In genomic region chr7:109671581-109672471, GRCm38 (mm10) we compare ENCODE assay signal across 8 mouse cellular contexts. TPM values are rescaled to one million over a fixed set of nuclear protein-coding genes. Genes with fewer than 3 reads are reported as not detected.
DNase-seq lines count a peak whose midpoint lies in the region; ATAC-seq and TF ChIP-seq lines count a peak whose summit lies in the region.
"Had no signal": no experiment of that assay in that cellular context is flagged by ENCODE, and none has a peak within 500 bp of the region (broad histone marks: within the 10 kb centered on the region; RNA-seq: fewer than 3 reads in every experiment).

No protein-coding gene starts in this region.

- TF ChIP-seq CTCF in intestine, postnatal 0 days (IDR thresholded peaks at IDR 0.05; ENCODE audit: low read depth) = no peak

- no peaks in the 10 kb centered on the region for H3K27me3 ChIP-seq in intestine, postnatal 0 days (replicated peaks; ENCODE audit: control insufficient read depth, insufficient read depth, low read length)

- peak overlapping the region; percentile 74 for H3K27ac ChIP-seq in intestine, postnatal 0 days (ENCODE audit: low read depth, low read length)

- intact Hi-C loops in left cerebral cortex, postnatal 14 days (cut with DNase I) = no loop called here

- H3K4me1 ChIP-seq in intestine, postnatal 0 days (replicated peaks; ENCODE audit: control insufficient read depth, insufficient read depth, low read length) = no peaks in the 10 kb centered on the region

- peak overlapping the region; percentile 82 for H3K4me2 ChIP-seq in intestine, postnatal 0 days (replicated peaks; ENCODE audit: low read depth)

- no peaks in the 10 kb centered on the region for H3K9me3 ChIP-seq in intestine, postnatal 0 days (ENCODE audit: control insufficient read depth)

- H3K4me3 ChIP-seq in intestine, postnatal 0 days (ENCODE audit: low read depth, low read length) = peak overlapping the region; percentile 67

- H3K9ac ChIP-seq in intestine, postnatal 0 days (ENCODE audit: low read depth, low read length) = peak overlapping the region; percentile 71

- no peaks in the 10 kb centered on the region for H3K36me3 ChIP-seq in intestine, postnatal 0 days (ENCODE audit: control insufficient read depth, insufficient read depth)

- under 1% methylated on average over 39 of the region's 44 CpGs for WGBS in intestine, postnatal 0 days

- peak; percentile 84 for ATAC-seq in granulocyte monocyte progenitor cell, adult 5-6 weeks (replicated peaks; ENCODE audit: poor library complexity, severe bottlenecking)
- peak; percentile 80 for ATAC-seq in intestine, postnatal 0 days
- ATAC-seq in megakaryocyte progenitor cell, adult 5-6 weeks (replicated peaks; ENCODE audit: poor library complexity) = peak; percentile 70

- peak; percentile 71 to 78 for DNase-seq in adrenal gland, postnatal 36 days
- peak; percentile 85 for DNase-seq in embryo, embryonic 9.5 days (ENCODE audit: extremely low spot score)
- DNase-seq in left cerebral cortex, postnatal 14 days (ENCODE audit: low spot score in 2 of 2) = peak; percentile 74 to 75
- peak; percentile 45 to 57 for DNase-seq in right cerebral cortex, postnatal 36 days (ENCODE audit: low spot score in 2 of 2)

RNA-seq across cellular contexts. Expression of gene St5, which starts 31.6 kb away (rescaled TPM):
- 10 to 100 TPM; 37.9 to 45.8 TPM for total RNA-seq in adrenal gland, postnatal 36 days (2021)
- 0.49 TPM in 1 of 2 replicates, not detected in the other for total RNA-seq in granulocyte monocyte progenitor cell, adult 5-6 weeks (2014; fragmentation: Nextera tagmentation)
- total RNA-seq in granulocyte monocyte progenitor cell, adult 5-6 weeks (2017) = 0.72 and 1.6 TPM in 2 replicates
- 46.7 and 49.7 TPM in 2 replicates for polyA plus RNA-seq in intestine, postnatal 0 days (2015; fragmentation: Nextera tagmentation; extraction: Ambion mirVana)
- total RNA-seq in left cerebral cortex, postnatal 14 days (2021) = 10 to 100 TPM; 14.1 to 16.8 TPM
- 1.6 and 4.0 TPM in 2 replicates for total RNA-seq in megakaryocyte progenitor cell, adult 5-6 weeks (2015)
- 2.0 and 2.9 TPM in 2 replicates for total RNA-seq in megakaryocyte progenitor cell, adult 5-6 weeks (2017)
- total RNA-seq: neutrophil, adult 5-6 weeks had no signal

RNA-seq across cellular contexts. Expression of gene Akip1, which starts 31.7 kb away (rescaled TPM):
- 10 to 100 TPM; 23.6 to 30.0 TPM for total RNA-seq in adrenal gland, postnatal 36 days (2021)
- total RNA-seq in granulocyte monocyte progenitor cell, adult 5-6 weeks (2014; fragmentation: Nextera tagmentation) = 44.7 and 52.5 TPM in 2 replicates
- 20.8 and 25.9 TPM in 2 replicates for total RNA-seq in granulocyte monocyte progenitor cell, adult 5-6 weeks (2017)
- polyA plus RNA-seq in intestine, postnatal 0 days (2015; fragmentation: Nextera tagmentation; extraction: Ambion mirVana) = 29.8 and 30.1 TPM in 2 replicates
- total RNA-seq in left cerebral cortex, postnatal 14 days (2021) = 1 to 10 TPM; 3.9 to 4.5 TPM
- total RNA-seq in megakaryocyte progenitor cell, adult 5-6 weeks (2015) = 55.0 and 58.3 TPM in 2 replicates
- total RNA-seq in megakaryocyte progenitor cell, adult 5-6 weeks (2017) = 31.7 and 32.2 TPM in 2 replicates

RNA-seq across cellular contexts. Expression of gene BC051019, which starts 51.8 kb away (rescaled TPM):
- total RNA-seq in adrenal gland, postnatal 36 days (2021) = not detected
- not detected in 2 replicates for total RNA-seq in granulocyte monocyte progenitor cell, adult 5-6 weeks (2014; fragmentation: Nextera tagmentation)
- total RNA-seq in granulocyte monocyte progenitor cell, adult 5-6 weeks (2017) = not detected in 2 replicates
- polyA plus RNA-seq in intestine, postnatal 0 days (2015; fragmentation: Nextera tagmentation; extraction: Ambion mirVana) = not detected in 2 replicates
- not detected for total RNA-seq in left cerebral cortex, postnatal 14 days (2021)
- total RNA-seq in megakaryocyte progenitor cell, adult 5-6 weeks (2015) = not detected in 2 replicates
- not detected in 2 replicates for total RNA-seq in megakaryocyte progenitor cell, adult 5-6 weeks (2017)
- total RNA-seq: neutrophil, adult 5-6 weeks had no signal

RNA-seq across cellular contexts. Expression of gene Ascl3, which starts 59.7 kb away (rescaled TPM):
- not detected for total RNA-seq in adrenal gland, postnatal 36 days (2021)
- not detected in 2 replicates for total RNA-seq in granulocyte monocyte progenitor cell, adult 5-6 weeks (2014; fragmentation: Nextera tagmentation)
- not detected in 2 replicates for total RNA-seq in granulocyte monocyte progenitor cell, adult 5-6 weeks (2017)
- 0.52 and 0.98 TPM in 2 replicates for polyA plus RNA-seq in intestine, postnatal 0 days (2015; fragmentation: Nextera tagmentation; extraction: Ambion mirVana)
- not detected for total RNA-seq in left cerebral cortex, postnatal 14 days (2021)
- total RNA-seq in megakaryocyte progenitor cell, adult 5-6 weeks (2015) = not detected in 2 replicates
- not detected in 2 replicates for total RNA-seq in megakaryocyte progenitor cell, adult 5-6 weeks (2017)
- total RNA-seq: neutrophil, adult 5-6 weeks had no signal

Comparison
In these comparisons a context has a peak if more than half of its experiments do, and no peak if none do; other contexts are left out.
1. Peak in every context shown above with its lines: DNase-seq, ATAC-seq, H3K4me3 ChIP-seq and H3K27ac ChIP-seq.